Mouse (Mus musculus) limb, embryonic 14.5 days (tissue): Measurements from ENCODE around the gene Jmy. TPM values are rescaled to one million over a fixed set of nuclear protein-coding genes. Genes with fewer than 3 reads are reported as not detected.

Experiments
- ATAC-seq: fragments of 200-750 bp; cut with Nextera tagmentation; 2 replicates; pipeline ENCODE4 v1.8.0; 2017; ENCODE audit warnings: low read depth, moderate number of reproducible peaks, moderate TSS enrichment; ENCODE audit not compliant: low FRiP score
- DNase-seq: peaks from one replicate; pipeline ENCODE4 v3.0.0-alpha.2; 2015; ENCODE audit warnings: low spot score
- H3K27ac ChIP-seq: fragments of 300-500 bp; sonication (generic); replicated peaks from 2 replicates; pipeline ENCODE4 v1.5.1; 2014; ENCODE audit warnings: low read depth, mild to moderate bottlenecking, low read length, moderate library complexity, mixed read lengths
- H3K27me3 ChIP-seq: fragments of 300-500 bp; sonication (generic); 2 replicates; pipeline ENCODE4 v1.6.1; 2014; ENCODE audit warnings: low read length, mixed read lengths; ENCODE audit not compliant: control insufficient read depth, insufficient read depth
- H3K36me3 ChIP-seq: fragments of 300-500 bp; sonication (generic); 2 replicates; pipeline ENCODE4 v1.6.1; 2014; ENCODE audit warnings: mild to moderate bottlenecking, low read length, moderate library complexity, mixed read lengths; ENCODE audit not compliant: control insufficient read depth, insufficient read depth
- H3K4me1 ChIP-seq: fragments of 300-500 bp; sonication (generic); 2 replicates; pipeline ENCODE4 v1.6.1; 2014; ENCODE audit warnings: antibody characterized with exemption, low read length, mixed read lengths; ENCODE audit not compliant: control insufficient read depth, insufficient read depth
- H3K4me2 ChIP-seq: fragments of 300-500 bp; sonication (generic); replicated peaks from 2 replicates; pipeline ENCODE4 v1.6.1; 2014; ENCODE audit warnings: low read depth, mild to moderate bottlenecking, low read length, moderate library complexity; ENCODE audit not compliant: severe bottlenecking
- H3K4me3 ChIP-seq: fragments of 300-500 bp; sonication (generic); replicated peaks from 2 replicates; pipeline ENCODE4 v1.5.1; 2014; ENCODE audit warnings: low read length
- H3K9ac ChIP-seq: fragments of 300-500 bp; sonication (generic); 2 replicates; pipeline ENCODE4 v1.6.1; 2014; ENCODE audit warnings: mild to moderate bottlenecking, low read depth, low read length, moderate library complexity; ENCODE audit not compliant: severe bottlenecking
- H3K9me3 ChIP-seq: fragments of 300-500 bp; sonication (generic); 2 replicates; pipeline ENCODE4 v1.6.1; 2016; ENCODE audit warnings: low read length; ENCODE audit not compliant: control insufficient read depth
- POLR2A ChIP-seq: fragments of 200-500 bp; IDR thresholded peaks from 2 replicates; pipeline ENCODE4 v1.8.0; 2012; ENCODE audit warnings: inconsistent platforms, mild to moderate bottlenecking, moderate library complexity, borderline replicate concordance; ENCODE audit not compliant: insufficient read depth, insufficient read length; ENCODE audit errors: extremely low read depth
- WGBS: fragments of 180-500 bp; shearing (Covaris S2); extraction: QIAGEN DNeasy Blood & Tissue Kit; methylation state at CpG from one replicate; pipeline ENCODE4 v1.1.7; 2014; 5-methylcytosine and 5-hydroxymethylcytosine counted together
- polyA plus RNA-seq, 2 experiments: library from polyadenylated mRNA; depleted of rRNA in 1 of 2; stranded (reverse) in 1 of 2; unstranded in 1 of 2; fragments of >200 nt; fragmentation: Nextera tagmentation in 1 of 2; extraction: Ambion mirVana in 1 of 2; gene quantifications; 2 replicates each; pipeline versions ENCODE4 v1.2.1 to v1.2.3; 2012 to 2014

Gene Jmy
- polyA plus RNA-seq, 2 experiments: 6.5 to 8.3 TPM

- H3K4me2 ChIP-seq: no peak overlapping the region
- no peaks in the 10 kb centered on the region for H3K9me3 ChIP-seq
- peaks cover 11% of the 10 kb centered on the region for H3K36me3 ChIP-seq
- no peak for ATAC-seq
- H3K4me1 ChIP-seq: no peaks in the 10 kb centered on the region
- DNase-seq: no peak
- no peak overlapping the region for H3K4me3 ChIP-seq
- no peak overlapping the region for H3K27ac ChIP-seq
- no peaks in the 10 kb centered on the region for H3K27me3 ChIP-seq
- no peak for TF ChIP-seq POLR2A
- 95% methylated on average over 8 of the region's 8 CpGs for WGBS
- H3K9ac ChIP-seq: no peak overlapping the region
Observed at GRCm38 (mm10) chr13:93487734-93488133, 11.9 kb downstream of the Jmy start.

GRCm38 (mm10) chr13:93484276-93484675 is 15.3 kb downstream of the Jmy start:
- H3K4me1 ChIP-seq: no peaks in the 10 kb centered on the region
- H3K36me3 ChIP-seq: peaks cover 6% of the 10 kb centered on the region; the same call in 1 of the 2 replicates
- DNase-seq (no peak), ATAC-seq (no peak)
- TF ChIP-seq POLR2A: no peak
- 96% methylated on average over 3 of the region's 3 CpGs for WGBS
- no peak overlapping the region for H3K4me2 ChIP-seq
- no peaks in the 10 kb centered on the region for H3K27me3 ChIP-seq
- H3K9me3 ChIP-seq: no peaks in the 10 kb centered on the region
- H3K9ac ChIP-seq: no peak overlapping the region
- no peak overlapping the region for H3K4me3 ChIP-seq
- H3K27ac ChIP-seq: no peak overlapping the region

- Histone ChIP-seq H3K27me3 (no peaks in the 10 kb centered on the region), H3K36me3 (peaks cover 6% of the 10 kb centered on the region; the same call in 1 of the 2 replicates), H3K27ac (no peak overlapping the region), H3K4me3 (no peak overlapping the region), H3K4me1 (no peaks in the 10 kb centered on the region), H3K4me2 (no peak overlapping the region), H3K9me3 (no peaks in the 10 kb centered on the region), H3K9ac (no peak overlapping the region)
- DNase-seq (no peak), ATAC-seq (no peak)
- 99% methylated on average over 3 of the region's 3 CpGs for WGBS
- no peak for TF ChIP-seq POLR2A
Observed at GRCm38 (mm10) chr13:93481110-93481509, 18.5 kb downstream of the Jmy start.

GRCm38 (mm10) chr13:93478344-93478743 is 21.3 kb downstream of the Jmy start:
- H3K27ac ChIP-seq: no peak overlapping the region
- H3K4me3 ChIP-seq: no peak overlapping the region
- WGBS: 98% methylated on average over 3 of the region's 3 CpGs
- H3K4me1 ChIP-seq: no peaks in the 10 kb centered on the region
- no peak overlapping the region for H3K9ac ChIP-seq
- DNase-seq: no peak
- no peaks in the 10 kb centered on the region; the same call in 1 of the 2 replicates for H3K9me3 ChIP-seq
- H3K4me2 ChIP-seq: no peak overlapping the region
- 0 out of 2 replicates have a peak, but pooled peaks cover 6% of the 10 kb centered on the region for H3K36me3 ChIP-seq
- ATAC-seq: no peak
- no peak for TF ChIP-seq POLR2A
- H3K27me3 ChIP-seq: no peaks in the 10 kb centered on the region

GRCm38 (mm10) chr13:93468355-93468754 is 31.3 kb downstream of the Jmy start:
- H3K9ac ChIP-seq: no peak overlapping the region
- H3K4me3 ChIP-seq: no peak overlapping the region
- H3K27ac ChIP-seq: no peak overlapping the region
- peaks cover 4% of the 10 kb centered on the region; the same call in 1 of the 2 replicates for H3K36me3 ChIP-seq
- no peak for ATAC-seq
- no peaks in the 10 kb centered on the region for H3K9me3 ChIP-seq
- peaks cover 10% of the 10 kb centered on the region for H3K4me1 ChIP-seq
- WGBS: 90% methylated on average over 3 of the region's 3 CpGs
- H3K27me3 ChIP-seq: no peaks in the 10 kb centered on the region
- no peak for DNase-seq
- no peak overlapping the region for H3K4me2 ChIP-seq
- no peak for TF ChIP-seq POLR2A

GRCm38 (mm10) chr13:93459566-93459965 is 40.0 kb downstream of the Jmy start:
- TF ChIP-seq POLR2A: no peak
- no peak overlapping the region for H3K9ac ChIP-seq
- 90% methylated on average over 7 of the region's 7 CpGs for WGBS
- no peak overlapping the region for H3K4me2 ChIP-seq
- peaks cover 27% of the 10 kb centered on the region for H3K36me3 ChIP-seq
- H3K27me3 ChIP-seq: no peaks in the 10 kb centered on the region
- peaks cover 7% of the 10 kb centered on the region for H3K4me1 ChIP-seq
- no peak overlapping the region for H3K4me3 ChIP-seq
- DNase-seq (no peak), ATAC-seq (no peak)
- no peaks in the 10 kb centered on the region for H3K9me3 ChIP-seq
- no peak overlapping the region for H3K27ac ChIP-seq
